Mouse (Mus musculus) testis, adult 2 months (tissue): ENCODE measurements around the gene Agmat. TPM values are rescaled to one million over a fixed set of nuclear protein-coding genes. Genes with fewer than 3 reads are reported as not detected.

Source experiments
- H3K27ac ChIP-seq: fragments of 200-500 bp; 2 replicates; pipeline ENCODE4 v1.5.1; 2012; ENCODE audit warnings: low read depth, low read length; ENCODE audit not compliant: control insufficient read depth, insufficient read depth
- H3K27me3 ChIP-seq: fragments of 200-500 bp; 2 replicates; pipeline ENCODE4 v1.6.1; 2012; ENCODE audit warnings: mild to moderate bottlenecking, low read length, moderate library complexity; ENCODE audit not compliant: control insufficient read depth, insufficient read depth
- H3K36me3 ChIP-seq: fragments of 200-500 bp; 2 replicates; pipeline ENCODE4 v1.6.1; 2012; ENCODE audit warnings: mild to moderate bottlenecking, low read length; ENCODE audit not compliant: control insufficient read depth, insufficient read depth
- H3K4me1 ChIP-seq: fragments of 200-500 bp; 2 replicates; pipeline ENCODE4 v1.6.1; 2012; ENCODE audit warnings: low read length; ENCODE audit not compliant: control insufficient read depth, insufficient read depth
- H3K4me3 ChIP-seq: fragments of 200-500 bp; 2 replicates; pipeline ENCODE4 v1.5.1; 2012; ENCODE audit warnings: low read depth, mild to moderate bottlenecking, low read length, moderate library complexity, mixed read lengths; ENCODE audit not compliant: control insufficient read depth
- CTCF ChIP-seq: fragments of 200-500 bp; IDR thresholded peaks from 2 replicates; pipeline ENCODE4 v1.5.1; 2012; ENCODE audit warnings: low read depth, mild to moderate bottlenecking, inconsistent platforms, low read length, moderate library complexity; ENCODE audit not compliant: control insufficient read depth, insufficient read depth, insufficient replicate concordance
- POLR2A ChIP-seq: fragments of 200-500 bp; IDR thresholded peaks from 2 replicates; pipeline ENCODE4 v1.6.1; 2012; ENCODE audit warnings: low read depth, mild to moderate bottlenecking, inconsistent platforms, low read length, moderate library complexity; ENCODE audit not compliant: control insufficient read depth
- polyA plus RNA-seq: library from polyadenylated mRNA; depleted of rRNA; stranded (reverse); fragments of >200 nt; gene quantifications from 2 replicates; pipeline ENCODE4 v1.2.3, GENCODE M21; 2012

Agmat gene
- polyA plus RNA-seq, 1 experiment, result 0.07 TPM

DNA sequence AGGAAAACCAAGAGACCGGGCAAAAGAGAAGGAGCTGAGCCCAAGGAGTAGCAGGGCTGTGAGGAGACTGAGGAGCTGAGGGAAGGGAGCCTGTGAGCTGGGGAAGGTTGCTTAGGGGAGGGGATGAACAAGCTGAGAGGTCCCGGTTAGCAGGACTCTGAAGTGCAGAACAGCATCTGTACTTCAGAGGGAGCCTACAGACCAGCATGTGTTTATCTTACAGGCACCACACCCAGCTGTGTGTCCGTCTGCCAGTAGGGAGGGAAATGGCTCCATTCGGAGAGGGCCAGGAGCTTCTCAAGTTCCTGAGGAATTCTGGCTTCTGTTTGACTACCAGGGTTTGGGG, 5.6 kb downstream of the Agmat start:
- H3K27ac ChIP-seq, result no peak overlapping the region
- TF ChIP-seq POLR2A (no peak), CTCF (peak; percentile 29; the same call in 1 of the 2 replicates)
- no peaks in the 10 kb centered on the region for H3K36me3 ChIP-seq
- H3K27me3 ChIP-seq, result no peaks in the 10 kb centered on the region
- H3K4me1 ChIP-seq, result peaks cover under 1% of the 10 kb centered on the region; the same call in 1 of the 2 replicates
- no peak overlapping the region for H3K4me3 ChIP-seq

DNA sequence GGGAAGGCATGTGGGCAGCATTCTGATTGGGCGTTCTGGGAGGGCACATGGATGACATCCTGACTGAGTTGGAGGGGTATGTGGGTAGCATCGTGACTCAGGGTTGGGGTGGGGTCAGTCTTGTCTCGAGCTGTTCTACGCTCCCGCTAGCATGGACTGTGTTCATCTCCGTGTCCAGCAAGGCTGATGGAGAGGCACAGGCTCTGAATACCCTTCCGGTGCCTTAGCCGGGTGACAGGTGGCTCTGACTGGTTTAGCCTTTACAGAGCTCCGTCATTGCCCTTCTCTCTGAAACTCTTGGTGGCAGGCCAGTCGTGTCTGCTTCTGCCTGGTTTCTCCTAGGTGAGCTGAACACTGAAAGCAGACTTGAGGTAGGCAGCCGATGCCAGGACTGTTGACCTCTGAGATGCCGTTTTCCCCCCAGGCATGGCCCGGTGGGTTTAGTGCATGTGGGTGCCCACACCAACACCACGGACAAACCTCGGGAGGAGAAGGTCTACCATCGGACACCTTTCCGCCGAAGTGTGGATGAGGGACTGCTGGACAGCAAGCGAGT, 9.0 kb downstream of the Agmat start:
- Histone ChIP-seq H3K27me3 (no peaks in the 10 kb centered on the region), H3K4me1 (no peaks in the 10 kb centered on the region; the same call in 1 of the 2 replicates), H3K4me3 (no peak overlapping the region), H3K27ac (no peak overlapping the region), H3K36me3 (no peaks in the 10 kb centered on the region)
- TF ChIP-seq POLR2A (no peak), CTCF (no peak)

DNA sequence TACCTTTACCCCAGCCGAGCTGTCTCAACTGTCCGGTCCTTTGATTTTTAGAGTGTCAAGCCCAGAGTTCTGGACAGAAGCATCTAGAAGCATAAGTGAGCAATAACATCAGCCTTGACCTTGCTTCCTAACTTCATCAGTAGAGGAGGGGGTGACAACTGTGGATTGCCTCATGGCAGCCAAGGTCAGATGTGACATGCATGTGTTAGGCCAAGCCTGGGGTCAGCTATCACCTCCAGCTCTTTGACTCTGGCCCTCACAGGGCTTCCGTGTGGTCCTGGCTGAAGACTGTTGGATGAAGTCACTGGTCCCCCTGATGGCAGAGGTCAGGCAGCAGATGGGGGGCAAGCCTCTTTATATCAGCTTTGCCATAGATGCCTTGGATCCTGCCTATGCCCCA, 10.7 kb downstream of the Agmat start:
- Histone ChIP-seq H3K36me3 (peaks cover 3% of the 10 kb centered on the region), H3K27ac (no peak overlapping the region)

DNA sequence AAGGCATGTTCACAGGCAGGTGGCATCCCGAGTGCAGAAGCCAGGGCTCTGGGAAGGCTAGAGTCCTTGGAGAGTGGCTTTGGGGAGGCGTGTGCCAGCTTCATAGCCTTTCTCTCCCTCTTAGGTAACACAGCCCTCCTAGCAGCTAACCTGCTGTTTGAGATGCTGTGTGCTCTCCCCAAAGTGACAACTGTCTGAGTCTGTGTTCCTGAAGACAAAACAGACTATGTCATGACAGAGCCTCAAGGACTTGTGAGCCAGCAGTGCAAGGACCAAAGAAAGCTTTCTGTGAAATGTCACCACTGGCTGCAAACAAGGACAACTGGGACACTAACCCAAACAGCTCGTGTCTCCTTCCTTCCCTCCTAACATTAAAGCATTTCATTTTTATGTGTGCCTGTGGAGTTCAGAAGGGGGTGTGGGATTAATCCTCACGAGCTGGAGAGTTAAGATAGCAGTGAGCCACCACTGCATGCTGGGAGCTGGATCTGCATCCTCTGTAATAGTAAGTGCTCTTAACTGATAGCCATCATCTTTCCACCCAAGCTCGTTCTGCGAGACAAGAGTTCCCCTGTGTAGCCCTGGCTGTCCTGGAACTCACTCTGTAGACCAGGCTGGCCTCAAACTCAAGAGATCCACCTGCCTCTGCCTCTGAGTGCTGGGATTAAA, 12.5 kb downstream of the Agmat start:
- Histone ChIP-seq H3K36me3 (peaks cover 4% of the 10 kb centered on the region), H3K27me3 (no peaks in the 10 kb centered on the region), H3K4me1 (no peaks in the 10 kb centered on the region), H3K27ac (no peak overlapping the region), H3K4me3 (no peak overlapping the region)
- TF ChIP-seq POLR2A (no peak), CTCF (no peak)

More for the DNA sequence above, 10.7 kb downstream of the Agmat start:
- TF ChIP-seq POLR2A (no peak), CTCF (no peak)
- Histone ChIP-seq H3K4me1 (no peaks in the 10 kb centered on the region; the same call in 1 of the 2 replicates), H3K4me3 (no peak overlapping the region), H3K27me3 (no peaks in the 10 kb centered on the region)

DNA sequence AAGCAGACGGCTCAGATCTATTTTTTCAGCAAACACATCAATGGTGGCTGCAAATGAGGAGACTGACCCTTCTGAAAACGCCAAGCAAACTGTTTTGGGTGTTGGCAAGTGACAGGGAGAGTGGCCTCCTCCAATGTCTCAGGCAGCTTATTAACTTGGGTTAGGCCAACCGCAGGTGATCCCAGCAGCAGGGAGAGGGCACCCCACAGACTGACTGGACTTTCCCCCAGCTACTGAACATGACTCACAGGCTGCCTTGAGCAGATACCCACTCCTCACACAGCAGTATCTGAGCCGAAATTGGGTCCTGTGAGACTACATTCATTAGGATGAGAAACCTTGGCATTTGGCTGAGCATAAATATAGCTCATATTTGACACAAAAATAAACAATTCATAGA, 14.5 kb downstream of the Agmat start:
- Histone ChIP-seq H3K4me3 (no peak overlapping the region), H3K27me3 (no peaks in the 10 kb centered on the region), H3K27ac (no peak overlapping the region), H3K4me1 (no peaks in the 10 kb centered on the region), H3K36me3 (peaks cover 4% of the 10 kb centered on the region)
- TF ChIP-seq POLR2A, result no peak

DNA sequence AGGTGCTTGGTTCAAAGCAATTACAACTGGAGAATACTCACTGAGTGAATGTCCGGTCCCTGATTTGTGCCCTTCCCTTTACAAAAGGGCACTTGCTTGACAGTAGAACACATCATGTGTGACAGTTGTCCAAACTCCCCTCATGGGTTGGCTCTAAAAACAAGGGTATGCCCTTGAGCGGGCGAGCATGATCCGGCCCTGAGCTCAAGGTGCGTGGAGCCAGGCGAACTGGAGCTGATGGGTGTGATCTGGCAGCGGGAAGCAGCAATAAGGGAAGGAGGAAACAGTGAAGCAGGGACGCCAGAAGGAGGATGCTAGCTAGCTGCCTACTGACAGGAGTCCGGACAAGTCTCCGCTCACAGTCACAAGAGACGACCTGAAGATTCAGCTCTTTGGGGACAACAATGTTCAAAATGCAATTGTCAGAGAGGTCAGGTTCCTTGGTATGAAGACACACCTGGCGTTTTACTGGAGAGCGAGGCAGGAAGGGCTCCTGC, 15.7 kb downstream of the Agmat start:
- Histone ChIP-seq H3K27me3 (no peaks in the 10 kb centered on the region), H3K4me1 (no peaks in the 10 kb centered on the region; the same call in 1 of the 2 replicates), H3K4me3 (no peak overlapping the region), H3K27ac (no peak overlapping the region), H3K36me3 (peaks cover 8% of the 10 kb centered on the region)
- TF ChIP-seq CTCF, result no peak
- no peak for TF ChIP-seq POLR2A

DNA sequence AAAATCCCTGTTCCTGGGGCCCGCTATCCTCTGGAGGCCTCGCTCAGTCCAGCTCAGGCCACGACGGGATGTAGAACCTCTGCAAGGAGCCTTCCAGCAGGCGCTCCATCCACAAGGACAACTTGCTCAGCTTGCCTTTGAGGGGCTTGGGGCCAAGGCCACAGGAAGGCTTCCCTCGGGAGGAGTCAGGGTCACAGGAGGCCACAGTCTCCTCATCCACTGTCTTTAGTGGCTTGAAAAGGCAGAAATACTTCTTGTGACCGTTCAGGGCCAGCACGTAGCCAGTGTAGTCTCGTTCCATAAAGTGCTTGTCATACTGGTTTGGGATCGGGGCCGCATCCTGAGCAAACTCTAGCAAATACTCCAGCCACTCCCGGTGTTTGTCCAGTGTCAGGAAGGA, 17.0 kb downstream of the Agmat start:
- H3K27ac ChIP-seq, result no peak overlapping the region
- no peaks in the 10 kb centered on the region for H3K27me3 ChIP-seq
- H3K4me1 ChIP-seq, result no peaks in the 10 kb centered on the region; the same call in 1 of the 2 replicates
- peaks cover 8% of the 10 kb centered on the region for H3K36me3 ChIP-seq
- no peak overlapping the region for H3K4me3 ChIP-seq
- no peak for TF ChIP-seq POLR2A
- TF ChIP-seq CTCF, result no peak
